Mouse (Mus musculus) brain, embryonic 14.5 days (tissue): ENCODE data around the gene Shkbp1. TPM values are rescaled to one million over a fixed set of nuclear protein-coding genes. Genes with fewer than 3 reads are reported as not detected.
A peak's percentile ranks its signal among the peaks of the same experiment; 100 is the strongest.

Experiments
- DNase-seq: peaks from one replicate; pipeline ENCODE4 v3.0.0-alpha.2; 2011; ENCODE audit warnings: low read depth
- CTCF ChIP-seq: fragments of 200-500 bp; IDR thresholded peaks from 2 replicates; pipeline ENCODE4 v1.5.1; 2012; ENCODE audit warnings: inconsistent platforms, mild to moderate bottlenecking, moderate library complexity, borderline replicate concordance; ENCODE audit not compliant: insufficient read depth, insufficient read length; ENCODE audit errors: extremely low read depth
- POLR2A ChIP-seq: fragments of 200-500 bp; IDR thresholded peaks from 2 replicates; pipeline ENCODE4 v1.6.1; 2012; ENCODE audit warnings: mild to moderate bottlenecking, inconsistent platforms, borderline replicate concordance; ENCODE audit not compliant: poor library complexity, insufficient read depth, insufficient read length, severe bottlenecking; ENCODE audit errors: extremely low read depth
- polyA plus RNA-seq: library from polyadenylated mRNA; depleted of rRNA; stranded (reverse); fragments of >200 nt; gene quantifications from 2 replicates; pipeline ENCODE4 v1.2.3, GENCODE M21; 2012

Shkbp1 gene
- polyA plus RNA-seq, 1 experiment: 142 TPM

- peak; percentile 73 for DNase-seq
- TF ChIP-seq POLR2A (no peak), CTCF (no peak)
Measured at GRCm38 (mm10) chr7:27330709-27331540, 24.9 kb downstream of the Shkbp1 start.

- TF ChIP-seq CTCF: no peak
- no peak for TF ChIP-seq POLR2A
Measured at GRCm38 (mm10) chr7:27329981-27330380, 25.8 kb downstream of the Shkbp1 start.

GRCm38 (mm10) chr7:27329326-27329947 lies 26.4 kb downstream of the Shkbp1 start:
- DNase-seq: peak; percentile 81
- TF ChIP-seq POLR2A (no peak), CTCF (peak; percentile 79)

More at GRCm38 (mm10) chr7:27329981-27330380, 25.8 kb downstream of the Shkbp1 start:
- DNase-seq: no peak

- DNase-seq: no peak
- no peak for TF ChIP-seq CTCF
- TF ChIP-seq POLR2A: no peak
Measured at GRCm38 (mm10) chr7:27328648-27329047, 27.2 kb downstream of the Shkbp1 start.

- TF ChIP-seq POLR2A (no peak), CTCF (no peak)
- no peak for DNase-seq
Measured at GRCm38 (mm10) chr7:27328161-27328560, 27.7 kb downstream of the Shkbp1 start.

- no peak for TF ChIP-seq POLR2A
- no peak for DNase-seq
Measured at GRCm38 (mm10) chr7:27327500-27327899, 28.3 kb downstream of the Shkbp1 start.

- TF ChIP-seq CTCF (no peak), POLR2A (no peak)
- DNase-seq: no peak
Measured at GRCm38 (mm10) chr7:27326101-27326880, 29.5 kb downstream of the Shkbp1 start.

- TF ChIP-seq CTCF (no peak), POLR2A (no peak)
- DNase-seq: no peak
Measured at GRCm38 (mm10) chr7:27325697-27326096, 30.1 kb downstream of the Shkbp1 start.

- no peak for TF ChIP-seq POLR2A
- TF ChIP-seq CTCF: no peak
- DNase-seq: no peak
Measured at GRCm38 (mm10) chr7:27324928-27325327, 30.9 kb downstream of the Shkbp1 start.

- no peak for DNase-seq
- TF ChIP-seq POLR2A (no peak), CTCF (no peak)
Measured at GRCm38 (mm10) chr7:27324161-27324560, 31.7 kb downstream of the Shkbp1 start.

GRCm38 (mm10) chr7:27323001-27323400 lies 32.8 kb downstream of the Shkbp1 start:
- TF ChIP-seq POLR2A (no peak), CTCF (no peak)
- no peak for DNase-seq

- TF ChIP-seq POLR2A: no peak
- TF ChIP-seq CTCF: no peak
- DNase-seq: no peak
Measured at GRCm38 (mm10) chr7:27322291-27322690, 33.5 kb downstream of the Shkbp1 start.
